Mouse (Mus musculus): ENCODE data around the gene Tmem259. TPM values are rescaled to one million over a fixed set of nuclear protein-coding genes. Genes with fewer than 3 reads are reported as not detected.

Tmem259 gene
- 7.0 and 9.7 TPM in 2 replicates for polyA plus RNA-seq (2015; fragmentation: Nextera tagmentation; extraction: Ambion mirVana)

DNA sequence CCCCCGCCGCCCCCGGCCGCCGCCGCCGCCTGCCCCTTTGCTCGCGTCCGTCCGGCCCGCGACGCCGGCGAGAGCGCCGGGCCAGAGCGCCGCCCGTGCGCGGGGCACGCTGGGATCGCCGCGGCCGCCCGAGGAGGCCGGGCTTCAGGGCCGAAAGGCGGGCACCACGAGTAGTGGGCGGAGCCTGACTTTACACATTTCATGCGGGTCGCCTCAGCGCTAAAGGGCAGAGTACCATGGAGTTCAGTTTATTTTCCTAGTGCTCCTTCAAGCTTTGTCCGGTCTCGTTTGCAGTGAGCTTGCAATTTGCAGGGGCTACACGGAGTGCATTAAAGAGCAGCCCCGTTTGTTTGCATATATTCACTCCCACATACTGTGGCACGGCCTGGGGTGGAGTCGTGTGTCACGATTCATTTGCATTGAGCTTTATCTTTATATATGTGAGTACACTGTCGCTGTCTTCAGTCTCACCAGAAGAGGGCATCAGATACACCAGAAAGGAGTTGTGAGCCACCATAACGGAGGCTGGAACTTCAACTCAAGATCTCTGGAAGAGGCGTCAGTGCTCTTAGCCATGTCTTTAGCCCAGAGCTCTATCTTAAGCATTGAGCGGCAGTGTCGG lies at the start of gene Tmem259:
TSS of gene Tmem259 (minus strand) at position 136 of the 622 bp plus-strand sequence.
- Histone ChIP-seq H3K27ac (ENCODE audit: low read length) (peak within 1 kb of the TSS; percentile 96), H3K4me2 (ENCODE audit: low read depth, low read length) (peak within 1 kb of the TSS; percentile 88), H3K9ac (ENCODE audit: low read depth, low read length) (peak within 1 kb of the TSS; percentile 92), H3K27me3 (replicated peaks; ENCODE audit: control insufficient read depth, insufficient read depth, low read length) (no peaks in the 10 kb centered on the region), H3K4me1 (ENCODE audit: control insufficient read depth, insufficient read depth, low read length) (peaks cover 45% of the 10 kb centered on the region), H3K4me3 (ENCODE audit: low read length) (peak within 1 kb of the TSS; percentile 86), H3K9me3 (ENCODE audit: control insufficient read depth, low read length) (no peaks in the 10 kb centered on the region), H3K36me3 (ENCODE audit: control insufficient read depth, insufficient read depth, low read length) (peaks cover 8% of the 10 kb centered on the region; the same call in 1 of the 2 replicates)
- peak; percentile 82 for ATAC-seq
- under 1% methylated on average over 48 of the region's 49 CpGs for WGBS

DNA sequence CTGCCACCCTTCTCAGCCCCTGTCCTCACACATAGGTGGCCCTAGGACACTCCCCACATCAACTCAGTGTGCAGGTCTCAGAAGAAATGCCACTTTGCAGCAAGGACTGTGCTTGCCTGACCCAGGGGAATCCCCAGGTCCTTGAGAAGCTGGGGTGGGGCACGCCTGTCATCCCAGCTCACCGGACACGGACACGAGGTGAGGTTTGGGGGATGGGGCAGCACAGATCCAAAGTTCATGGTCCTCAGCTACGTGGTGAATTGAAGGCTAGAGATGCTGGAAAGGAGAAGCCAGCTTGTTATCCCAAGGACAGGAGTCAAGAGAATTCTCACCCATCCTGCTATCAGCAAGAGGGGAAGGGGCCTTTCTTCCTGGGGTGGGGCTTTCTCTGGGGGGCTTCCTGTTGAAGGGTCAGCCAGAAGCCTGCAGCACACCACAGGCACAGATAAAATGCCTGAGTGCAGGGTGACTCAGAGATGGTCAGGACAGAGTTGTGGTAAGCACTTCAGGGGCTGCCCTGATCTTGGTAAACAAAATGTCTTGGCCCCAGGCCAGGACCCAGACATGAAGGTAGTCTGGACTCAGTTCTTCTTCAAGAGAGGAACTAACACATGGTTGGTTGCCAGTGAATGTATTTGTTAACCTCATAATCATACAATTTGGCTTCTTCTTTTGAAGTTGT lies 48.8 kb upstream of the Tmem259 start:
- Histone ChIP-seq H3K4me2 (ENCODE audit: low read depth, low read length) (peak overlapping the region; percentile 26; the same call in 1 of the 2 replicates), H3K9ac (ENCODE audit: low read depth, low read length) (peak overlapping the region; percentile 25), H3K36me3 (ENCODE audit: control insufficient read depth, insufficient read depth, low read length) (peaks cover 12% of the 10 kb centered on the region), H3K27me3 (replicated peaks; ENCODE audit: control insufficient read depth, insufficient read depth, low read length) (no peaks in the 10 kb centered on the region), H3K27ac (ENCODE audit: low read length) (peak overlapping the region; percentile 96), H3K4me3 (ENCODE audit: low read length) (no peak overlapping the region), H3K9me3 (ENCODE audit: control insufficient read depth, low read length) (no peaks in the 10 kb centered on the region), H3K4me1 (ENCODE audit: control insufficient read depth, insufficient read depth, low read length) (peaks cover 32% of the 10 kb centered on the region)
- peak; percentile 69 for ATAC-seq
- 34% methylated on average over 5 of the region's 5 CpGs for WGBS

- ATAC-seq = no peak
- H3K9me3 ChIP-seq (ENCODE audit: control insufficient read depth, low read length) = no peaks in the 10 kb centered on the region
- H3K27me3 ChIP-seq (replicated peaks; ENCODE audit: control insufficient read depth, insufficient read depth, low read length) = no peaks in the 10 kb centered on the region
- 88% methylated on average over 17 of the region's 17 CpGs for WGBS
- H3K9ac ChIP-seq (ENCODE audit: low read depth, low read length) = no peak overlapping the region
- H3K4me2 ChIP-seq (ENCODE audit: low read depth, low read length) = no peak overlapping the region
- peaks cover 2% of the 10 kb centered on the region; the same call in 1 of the 2 replicates for H3K36me3 ChIP-seq (ENCODE audit: control insufficient read depth, insufficient read depth, low read length)
- H3K27ac ChIP-seq (ENCODE audit: low read length) = no peak overlapping the region
- H3K4me3 ChIP-seq (ENCODE audit: low read length) = no peak overlapping the region
- H3K4me1 ChIP-seq (ENCODE audit: control insufficient read depth, insufficient read depth, low read length) = peaks cover 34% of the 10 kb centered on the region
Observed at GRCm38 (mm10) chr10:80030736-80031135, 46.6 kb upstream of the Tmem259 start.

GRCm38 (mm10) chr10:80030191-80030590 lies 46.1 kb upstream of the Tmem259 start:
- H3K27ac ChIP-seq (ENCODE audit: low read length) = no peak overlapping the region
- no peaks in the 10 kb centered on the region for H3K9me3 ChIP-seq (ENCODE audit: control insufficient read depth, low read length)
- H3K36me3 ChIP-seq (ENCODE audit: control insufficient read depth, insufficient read depth, low read length) = no peaks in the 10 kb centered on the region
- H3K4me2 ChIP-seq (ENCODE audit: low read depth, low read length) = no peak overlapping the region
- ATAC-seq = no peak
- no peaks in the 10 kb centered on the region for H3K27me3 ChIP-seq (replicated peaks; ENCODE audit: control insufficient read depth, insufficient read depth, low read length)
- no peak overlapping the region for H3K9ac ChIP-seq (ENCODE audit: low read depth, low read length)
- WGBS = 85% methylated on average over 9 of the region's 9 CpGs
- peaks cover 36% of the 10 kb centered on the region for H3K4me1 ChIP-seq (ENCODE audit: control insufficient read depth, insufficient read depth, low read length)
- no peak overlapping the region for H3K4me3 ChIP-seq (ENCODE audit: low read length)

GRCm38 (mm10) chr10:80028521-80028846 lies 44.4 kb upstream of the Tmem259 start:
- Histone ChIP-seq H3K36me3 (ENCODE audit: control insufficient read depth, insufficient read depth, low read length) (no peaks in the 10 kb centered on the region), H3K9ac (ENCODE audit: low read depth, low read length) (no peak overlapping the region), H3K4me1 (ENCODE audit: control insufficient read depth, insufficient read depth, low read length) (peaks cover 22% of the 10 kb centered on the region), H3K9me3 (ENCODE audit: control insufficient read depth, low read length) (no peaks in the 10 kb centered on the region), H3K4me2 (ENCODE audit: low read depth, low read length) (no peak overlapping the region), H3K27ac (ENCODE audit: low read length) (no peak overlapping the region), H3K27me3 (replicated peaks; ENCODE audit: control insufficient read depth, insufficient read depth, low read length) (no peaks in the 10 kb centered on the region), H3K4me3 (ENCODE audit: low read length) (no peak overlapping the region)
- ATAC-seq = no peak
- 93% methylated on average over 13 of the region's 13 CpGs for WGBS

DNA sequence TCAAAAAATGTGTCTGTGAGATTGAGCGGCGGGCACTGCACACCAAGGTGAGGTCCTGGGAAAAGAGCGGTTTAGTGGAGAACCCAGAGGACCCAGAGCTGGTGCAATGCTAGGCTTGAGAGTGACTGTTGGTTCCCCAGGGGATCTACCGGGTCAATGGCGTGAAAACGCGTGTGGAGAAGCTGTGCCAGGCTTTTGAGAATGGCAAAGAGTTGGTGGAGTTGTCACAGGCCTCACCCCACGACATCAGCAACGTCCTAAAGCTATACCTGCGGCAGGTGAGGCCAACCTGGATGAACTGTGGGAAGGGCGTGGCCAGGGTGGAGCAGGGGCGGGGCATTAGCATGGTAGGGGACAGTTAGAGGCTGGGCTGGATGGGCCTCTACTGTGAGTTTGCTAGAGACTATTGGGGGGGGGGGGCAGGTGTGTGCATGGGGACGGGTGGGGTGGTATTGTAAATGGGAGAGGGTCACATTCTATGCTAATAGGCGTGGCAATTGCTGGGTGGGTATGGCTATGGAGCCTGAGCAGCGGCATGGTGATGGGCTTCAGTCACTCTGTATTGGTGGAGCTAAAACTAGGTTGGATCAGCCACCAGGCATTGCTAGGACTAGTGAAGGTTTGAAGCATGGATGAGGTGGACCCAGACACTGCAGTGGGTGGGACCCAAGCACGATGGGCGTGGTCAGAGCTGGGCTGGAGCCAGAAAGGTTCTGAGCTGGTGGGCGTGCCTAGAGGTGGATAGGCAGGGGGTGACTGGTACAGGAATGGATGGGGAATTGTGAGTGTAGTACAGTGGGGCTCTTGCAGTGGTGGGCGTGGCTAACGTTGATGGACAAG lies 43.8 kb upstream of the Tmem259 start:
- H3K4me2 ChIP-seq (ENCODE audit: low read depth, low read length) = no peak overlapping the region
- no peak overlapping the region for H3K27ac ChIP-seq (ENCODE audit: low read length)
- H3K36me3 ChIP-seq (ENCODE audit: control insufficient read depth, insufficient read depth, low read length) = no peaks in the 10 kb centered on the region
- no peaks in the 10 kb centered on the region for H3K27me3 ChIP-seq (replicated peaks; ENCODE audit: control insufficient read depth, insufficient read depth, low read length)
- peaks cover 17% of the 10 kb centered on the region for H3K4me1 ChIP-seq (ENCODE audit: control insufficient read depth, insufficient read depth, low read length)
- ATAC-seq = peak; percentile 58
- no peak overlapping the region for H3K9ac ChIP-seq (ENCODE audit: low read depth, low read length)
- 62% methylated on average over 20 of the region's 20 CpGs for WGBS
- H3K4me3 ChIP-seq (ENCODE audit: low read length) = no peak overlapping the region
- no peaks in the 10 kb centered on the region for H3K9me3 ChIP-seq (ENCODE audit: control insufficient read depth, low read length)

GRCm38 (mm10) chr10:80025889-80026288 lies 41.8 kb upstream of the Tmem259 start:
- Histone ChIP-seq H3K4me1 (ENCODE audit: control insufficient read depth, insufficient read depth, low read length) (peaks cover 13% of the 10 kb centered on the region), H3K36me3 (ENCODE audit: control insufficient read depth, insufficient read depth, low read length) (no peaks in the 10 kb centered on the region), H3K27me3 (replicated peaks; ENCODE audit: control insufficient read depth, insufficient read depth, low read length) (no peaks in the 10 kb centered on the region), H3K4me2 (ENCODE audit: low read depth, low read length) (no peak overlapping the region), H3K9me3 (ENCODE audit: control insufficient read depth, low read length) (no peaks in the 10 kb centered on the region), H3K27ac (ENCODE audit: low read length) (no peak overlapping the region), H3K4me3 (ENCODE audit: low read length) (no peak overlapping the region), H3K9ac (ENCODE audit: low read depth, low read length) (peak overlapping the region; percentile 17; the same call in 1 of the 2 replicates)
- ATAC-seq = peak; percentile 26; the same call in 1 of the 2 replicates
- WGBS = 57% methylated on average over 12 of the region's 12 CpGs

- H3K4me1 ChIP-seq (ENCODE audit: control insufficient read depth, insufficient read depth, low read length) = peaks cover 16% of the 10 kb centered on the region
- H3K4me3 ChIP-seq (ENCODE audit: low read length) = no peak overlapping the region
- H3K27me3 ChIP-seq (replicated peaks; ENCODE audit: control insufficient read depth, insufficient read depth, low read length) = no peaks in the 10 kb centered on the region
- H3K27ac ChIP-seq (ENCODE audit: low read length) = no peak overlapping the region
- peak overlapping the region; percentile 17; the same call in 1 of the 2 replicates for H3K9ac ChIP-seq (ENCODE audit: low read depth, low read length)
- H3K9me3 ChIP-seq (ENCODE audit: control insufficient read depth, low read length) = no peaks in the 10 kb centered on the region
- no peak overlapping the region for H3K4me2 ChIP-seq (ENCODE audit: low read depth, low read length)
- no peak; the same call in 1 of the 2 replicates for ATAC-seq
- H3K36me3 ChIP-seq (ENCODE audit: control insufficient read depth, insufficient read depth, low read length) = no peaks in the 10 kb centered on the region
- 69% methylated on average over 10 of the region's 10 CpGs for WGBS
Observed at GRCm38 (mm10) chr10:80025463-80025862, 41.3 kb upstream of the Tmem259 start.

DNA sequence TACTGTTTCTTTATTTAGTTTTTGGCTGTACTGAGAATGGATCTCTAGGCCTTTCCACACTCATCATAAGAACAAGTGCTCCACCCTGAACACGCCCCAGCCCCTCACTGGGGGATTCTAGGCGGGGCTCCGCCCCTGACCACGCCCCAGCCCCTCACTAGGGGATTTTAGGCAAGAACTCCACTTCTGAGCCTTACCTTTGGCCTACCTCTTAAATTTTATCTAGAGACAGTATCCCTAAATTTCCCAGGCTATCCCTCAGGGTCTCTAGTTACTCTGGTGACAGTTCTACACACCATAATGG lies 40.9 kb upstream of the Tmem259 start:
- H3K27me3 ChIP-seq (replicated peaks; ENCODE audit: control insufficient read depth, insufficient read depth, low read length) = no peaks in the 10 kb centered on the region
- H3K36me3 ChIP-seq (ENCODE audit: control insufficient read depth, insufficient read depth, low read length) = no peaks in the 10 kb centered on the region
- H3K9me3 ChIP-seq (ENCODE audit: control insufficient read depth, low read length) = no peaks in the 10 kb centered on the region
- no peak overlapping the region for H3K27ac ChIP-seq (ENCODE audit: low read length)
- H3K4me2 ChIP-seq (ENCODE audit: low read depth, low read length) = no peak overlapping the region
- no peak overlapping the region for H3K9ac ChIP-seq (ENCODE audit: low read depth, low read length)
- peaks cover 17% of the 10 kb centered on the region for H3K4me1 ChIP-seq (ENCODE audit: control insufficient read depth, insufficient read depth, low read length)
- ATAC-seq = no peak
- H3K4me3 ChIP-seq (ENCODE audit: low read length) = no peak overlapping the region
- WGBS = 59% methylated on average over 4 of the region's 4 CpGs

All from intestine, embryonic 16.5 days (tissue).